Mouse (Mus musculus): ENCODE measurements around the gene Vezf1.
A peak's percentile ranks its signal among the peaks of the same experiment; 100 is the strongest.
"Not testable (repeated sequence)": the region's sequence is repeated elsewhere in the genome, so short reads cannot be mapped to it uniquely, and the experiment has no call there.

Gene Vezf1

DNA sequence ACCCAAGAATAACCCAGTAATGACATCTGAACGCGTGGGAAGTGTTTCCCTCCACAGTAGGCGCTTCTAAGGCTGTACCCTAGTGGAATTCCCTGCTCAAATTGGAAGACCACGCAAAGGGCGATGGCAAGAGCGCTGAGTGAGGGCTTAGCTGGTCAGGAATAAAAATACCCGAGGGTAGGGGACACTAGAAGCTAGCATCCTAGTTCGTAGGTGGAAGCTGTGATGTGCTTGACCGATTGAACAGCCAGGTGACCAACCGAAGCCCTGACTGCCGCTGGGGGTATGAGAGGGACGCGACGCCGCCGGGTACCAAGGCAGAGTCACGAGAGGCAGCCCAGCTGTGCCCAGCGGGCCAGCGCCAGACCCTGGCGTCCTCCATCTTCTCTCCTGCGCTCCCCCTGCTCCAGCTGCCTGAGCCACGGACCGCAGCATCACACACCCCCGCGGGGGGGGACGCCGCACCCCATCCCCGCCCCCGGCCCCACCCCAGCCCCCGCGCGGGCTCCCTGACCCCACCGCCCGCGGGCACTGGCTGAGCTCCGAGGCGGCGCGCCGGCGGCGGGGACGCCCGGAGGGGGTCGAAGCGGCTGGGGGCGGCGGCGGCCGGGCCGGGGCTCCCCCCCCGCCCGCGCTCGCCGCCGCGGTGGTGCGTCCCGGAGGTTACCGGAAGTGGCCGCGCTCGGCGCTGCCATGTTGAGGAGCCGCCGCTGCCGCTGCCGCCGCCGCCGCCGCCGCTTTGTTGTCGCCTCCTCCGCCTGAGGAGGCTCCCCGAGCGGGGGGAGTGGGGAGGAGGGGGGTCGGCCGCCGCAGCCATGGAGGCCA is at the start of gene Vezf1:
TSS of gene Vezf1 (plus strand) at position 694 of the 825 bp plus-strand sequence.
- DNase-seq: peak; percentile 82

DNA sequence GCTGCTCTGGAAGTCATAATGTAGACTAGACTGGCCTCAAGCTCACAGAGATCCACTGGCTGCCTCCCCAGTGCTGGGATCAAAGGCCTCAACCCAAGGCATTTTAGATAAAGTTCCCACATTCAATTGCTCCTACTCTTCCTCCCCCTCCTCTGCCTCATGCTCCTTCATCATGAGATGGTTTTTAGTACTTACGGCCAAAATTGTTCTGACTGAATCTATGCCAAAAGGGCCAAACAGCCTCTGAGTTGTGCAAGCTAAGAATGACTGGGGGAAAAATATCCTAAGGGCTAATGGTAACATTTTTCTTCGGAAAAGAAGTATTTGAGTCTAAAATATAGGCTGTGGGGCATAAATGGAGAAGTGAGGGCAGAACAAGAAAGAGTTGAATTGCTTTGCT is 44.1 kb upstream of the Vezf1 start:
- no peak for DNase-seq

DNA sequence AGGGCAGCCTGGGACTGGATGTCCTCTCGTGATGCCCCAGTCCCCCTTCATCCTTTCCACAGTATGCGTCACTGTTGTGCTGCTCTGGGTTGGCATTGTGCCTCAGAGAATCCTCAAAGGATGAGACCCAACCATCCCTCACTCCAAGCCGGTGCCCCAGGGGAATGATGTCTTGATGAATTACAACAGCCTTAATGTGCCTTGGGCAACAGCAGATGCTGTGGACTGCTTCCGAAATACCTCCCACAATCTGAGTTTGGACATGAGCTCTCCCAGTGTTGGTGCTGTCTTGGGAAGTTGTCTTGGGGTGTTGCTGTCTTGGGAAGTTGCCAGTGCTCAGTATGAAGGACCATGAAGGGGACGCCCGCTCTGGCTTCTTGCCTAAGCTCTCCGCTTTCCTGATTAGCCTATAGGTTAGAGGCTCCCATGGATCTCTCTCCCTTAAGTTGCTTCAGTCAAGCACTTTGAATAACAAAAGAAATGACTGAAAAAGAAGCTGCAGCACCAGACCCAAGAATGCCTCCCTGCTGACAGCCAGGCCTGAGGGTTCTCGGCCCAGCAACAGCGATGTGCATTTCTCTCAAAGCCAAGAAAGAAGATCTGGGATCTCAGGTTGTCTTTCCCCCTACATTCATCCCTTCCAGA is 40.6 kb upstream of the Vezf1 start:
- DNase-seq: no peak

DNA sequence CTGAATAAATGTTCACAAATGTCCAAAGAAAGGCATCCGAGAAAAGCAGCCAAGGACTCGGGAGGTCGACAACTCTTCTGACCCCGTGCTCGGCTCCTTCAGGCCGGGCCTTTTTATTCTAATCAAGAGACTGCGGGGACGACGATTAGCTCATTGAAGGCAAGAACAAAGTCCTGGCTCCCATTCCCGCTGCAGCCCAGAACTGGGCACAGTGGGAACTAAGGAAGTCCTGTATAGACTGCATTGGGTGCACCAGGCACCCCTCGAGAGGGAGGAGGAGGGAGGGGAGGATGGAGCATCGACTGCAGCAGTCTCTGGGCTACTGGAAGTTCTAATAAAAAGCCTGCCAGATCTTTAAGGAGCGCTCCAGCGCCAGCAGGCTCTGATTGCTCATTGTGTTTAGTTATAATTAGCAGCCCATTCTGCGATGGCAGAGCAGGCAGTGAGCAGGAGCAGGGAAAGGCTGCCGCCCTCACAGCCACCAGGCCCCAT is 39.8 kb upstream of the Vezf1 start:
- DNase-seq: no peak

DNA sequence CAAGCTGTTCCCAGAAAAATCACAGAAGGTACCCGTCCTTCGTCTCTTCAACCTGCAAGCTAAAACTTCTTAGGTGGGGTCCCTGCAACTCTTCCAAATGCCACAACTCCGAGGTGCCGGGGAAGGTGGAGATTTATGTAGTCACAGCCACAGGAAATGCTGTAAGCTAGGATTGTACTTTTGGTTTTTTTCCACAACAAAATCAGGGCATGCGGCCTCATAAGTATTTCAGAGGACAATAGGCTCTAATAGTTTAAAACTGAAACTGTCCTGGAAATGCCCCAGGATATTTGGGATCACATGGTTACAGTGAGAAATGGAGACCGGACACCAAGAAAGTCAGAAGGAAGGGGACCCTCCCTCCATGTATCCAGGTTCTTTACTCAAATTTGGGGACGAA is 37.9 kb upstream of the Vezf1 start:
- DNase-seq: no peak

DNA sequence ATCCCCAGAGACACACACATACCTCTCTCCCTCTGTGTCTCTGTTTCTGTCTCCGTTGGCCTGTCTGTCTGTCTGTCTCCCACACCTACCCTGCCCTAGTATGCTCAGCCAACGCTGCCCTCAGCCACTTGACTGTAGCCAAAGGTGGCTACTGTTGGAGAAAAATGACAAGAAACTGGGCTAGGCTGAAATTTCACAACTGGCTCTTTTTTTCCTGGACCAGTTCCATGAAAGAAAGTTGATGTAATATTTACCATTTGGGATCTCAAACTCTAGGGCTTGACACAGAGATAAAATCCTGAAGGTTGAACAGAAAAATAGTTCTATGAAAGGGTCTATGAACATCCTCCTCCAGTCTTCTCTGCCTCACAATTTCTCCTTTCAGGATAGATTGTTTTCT is 37.2 kb upstream of the Vezf1 start:
- no peak for DNase-seq

DNA sequence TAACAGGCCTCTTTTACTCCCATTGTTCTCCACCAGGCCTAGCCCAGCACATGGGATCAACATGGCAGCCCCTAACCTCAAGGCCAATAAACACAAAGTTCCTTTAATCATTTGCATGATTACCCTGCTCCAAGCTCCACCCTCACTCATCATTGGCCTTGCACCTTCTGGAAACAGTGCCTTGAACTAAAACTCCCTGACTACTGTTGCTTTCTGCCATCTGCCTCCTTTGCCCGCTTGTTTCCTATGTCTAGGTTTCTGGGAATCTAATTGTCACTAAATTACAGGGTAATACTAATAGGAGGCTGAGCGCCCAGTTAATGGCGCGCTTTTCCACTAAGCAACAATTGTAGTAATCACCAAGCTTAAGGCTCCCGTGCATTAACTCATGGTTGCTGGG is 36.3 kb upstream of the Vezf1 start:
- no peak for DNase-seq

DNA sequence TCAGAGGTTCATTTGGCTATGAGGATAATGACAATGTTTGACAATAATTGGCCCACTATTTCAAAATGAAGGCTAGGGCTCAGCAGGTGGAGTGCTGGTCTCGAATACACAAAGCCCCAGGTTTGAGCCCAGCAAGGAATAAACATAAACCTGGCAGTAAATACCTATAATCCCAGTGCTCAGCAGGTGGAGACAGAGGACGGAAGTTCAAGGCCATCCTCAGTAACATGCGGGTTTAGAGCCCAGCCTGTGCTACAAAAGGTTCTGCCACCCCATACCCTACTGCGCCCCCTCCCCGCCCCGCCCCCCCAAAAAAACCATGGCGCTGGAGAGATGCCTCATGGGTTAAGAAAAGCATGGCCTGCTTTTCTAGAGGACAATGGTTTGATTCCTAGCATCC is 32.1 kb upstream of the Vezf1 start:
- no peak for DNase-seq

DNA sequence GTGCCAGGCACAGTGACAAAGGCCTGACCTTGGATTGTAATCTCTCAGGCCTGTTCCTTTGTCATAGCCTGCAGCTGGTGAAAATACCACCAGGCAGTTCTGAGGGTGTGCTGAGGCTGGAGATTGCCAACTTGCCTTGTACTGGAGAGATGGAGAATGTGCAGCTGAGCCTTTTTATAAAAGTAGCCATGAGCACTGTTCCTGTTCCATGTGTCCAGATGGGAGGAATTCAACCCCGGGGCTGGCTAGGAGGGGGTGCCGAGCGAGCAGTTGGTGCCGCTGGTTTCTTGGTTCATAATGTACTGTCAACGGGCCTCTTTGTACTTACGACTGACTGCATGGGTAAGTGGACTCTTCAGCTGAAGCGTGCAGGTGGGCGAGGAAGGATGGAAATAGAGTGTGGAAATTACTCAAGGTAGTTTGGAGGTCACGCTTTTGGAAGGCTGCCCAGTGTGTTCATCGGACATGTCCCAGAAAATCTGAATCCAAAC is 31.3 kb upstream of the Vezf1 start:
- no peak for DNase-seq

DNA sequence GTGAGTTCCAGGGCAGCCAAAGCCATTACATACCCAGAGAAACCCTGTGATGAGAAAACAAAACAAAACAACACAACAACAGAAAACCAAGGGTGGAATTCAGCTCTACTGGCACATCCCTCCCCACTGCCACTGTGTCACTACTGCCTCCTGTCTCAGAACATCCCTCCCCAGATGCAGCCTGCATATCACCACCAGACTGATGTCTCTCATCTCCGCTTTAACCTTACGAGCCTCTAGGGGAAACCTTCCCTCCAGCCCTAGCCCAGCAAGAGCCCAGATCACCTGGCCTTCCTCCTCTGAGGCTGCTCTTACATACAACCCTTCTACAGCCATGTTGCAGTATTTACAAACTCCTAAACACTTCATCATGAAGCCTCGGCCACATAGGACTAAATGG is 30.7 kb upstream of the Vezf1 start:
- no peak for DNase-seq

DNA sequence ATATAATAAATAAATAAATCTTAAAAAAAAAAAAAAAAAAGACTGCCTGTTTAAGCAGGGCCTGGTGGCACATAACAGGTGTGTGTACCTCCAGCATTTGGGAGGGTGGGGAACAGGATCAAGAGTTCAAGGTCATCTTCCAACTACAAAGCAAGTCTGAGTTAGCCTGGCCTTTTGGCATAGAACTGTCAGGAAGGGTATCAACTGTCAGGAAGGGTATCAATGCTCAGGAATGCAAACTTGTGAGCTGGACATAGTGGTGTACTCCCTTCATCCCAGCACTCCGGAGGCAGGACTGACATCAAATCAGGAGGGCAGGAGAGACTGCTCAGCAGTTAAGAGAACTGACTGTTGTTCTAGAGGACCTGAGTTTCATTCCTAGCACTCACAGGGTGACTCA is 29.0 kb upstream of the Vezf1 start:
- DNase-seq: no peak

DNA sequence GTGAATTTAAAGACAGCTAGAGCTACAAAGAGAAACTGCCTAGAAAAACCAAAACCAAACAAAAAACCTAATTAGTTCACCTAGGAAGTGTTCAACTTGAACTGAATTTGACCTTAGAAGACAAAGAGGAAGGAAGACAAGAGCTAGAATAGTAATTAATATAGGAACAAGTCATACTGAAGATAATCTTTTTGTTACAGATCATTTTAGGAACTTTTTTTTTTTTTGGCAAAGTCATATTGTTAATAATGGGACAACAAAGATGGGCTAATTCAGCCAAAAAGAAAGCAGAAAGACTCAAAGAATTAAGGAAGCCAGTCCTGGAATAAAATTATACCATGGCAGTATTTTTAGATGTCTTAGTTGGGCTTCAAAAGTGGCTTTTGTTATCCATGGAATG is 23.8 kb upstream of the Vezf1 start:
- DNase-seq: no peak

DNA sequence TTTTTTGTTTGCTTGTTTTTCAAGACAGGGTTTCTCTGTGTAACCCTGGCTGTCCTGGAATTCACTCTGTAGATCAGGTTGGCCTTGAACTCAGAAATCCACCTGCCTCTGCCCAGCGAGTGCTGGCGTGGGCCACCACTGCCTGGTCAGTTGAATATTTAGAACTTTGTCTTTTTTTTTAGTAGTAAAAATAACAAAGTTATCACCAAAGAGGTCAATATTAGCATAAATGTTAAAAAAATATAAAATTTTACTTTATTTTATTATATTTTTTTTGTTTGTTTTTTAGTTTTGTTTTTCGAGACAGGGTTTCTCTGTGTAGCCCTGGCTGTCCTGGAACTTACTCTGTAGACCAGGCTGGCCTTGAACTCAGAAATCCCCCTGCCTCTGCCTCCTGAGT is 22.9 kb upstream of the Vezf1 start:
- not testable (repeated sequence) for DNase-seq

DNA sequence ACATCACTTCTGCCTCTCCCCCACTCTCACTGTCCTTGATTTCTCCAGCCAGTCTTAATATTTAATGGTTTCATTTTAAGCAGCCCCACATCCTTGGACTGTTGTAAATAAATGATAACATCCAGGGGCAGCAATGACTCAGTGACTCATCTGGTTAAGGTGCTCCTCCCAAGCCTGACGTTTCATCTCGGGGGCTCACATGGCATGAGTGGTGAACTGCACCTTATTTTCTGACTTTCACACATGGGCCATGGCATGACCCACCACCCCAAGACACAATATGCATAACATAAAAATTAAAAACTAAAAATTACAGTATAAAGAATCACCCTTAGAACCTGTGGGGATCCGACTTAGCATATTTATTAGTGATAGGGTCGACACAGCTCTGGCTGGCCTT is 22.2 kb upstream of the Vezf1 start:
- no peak for DNase-seq

DNA sequence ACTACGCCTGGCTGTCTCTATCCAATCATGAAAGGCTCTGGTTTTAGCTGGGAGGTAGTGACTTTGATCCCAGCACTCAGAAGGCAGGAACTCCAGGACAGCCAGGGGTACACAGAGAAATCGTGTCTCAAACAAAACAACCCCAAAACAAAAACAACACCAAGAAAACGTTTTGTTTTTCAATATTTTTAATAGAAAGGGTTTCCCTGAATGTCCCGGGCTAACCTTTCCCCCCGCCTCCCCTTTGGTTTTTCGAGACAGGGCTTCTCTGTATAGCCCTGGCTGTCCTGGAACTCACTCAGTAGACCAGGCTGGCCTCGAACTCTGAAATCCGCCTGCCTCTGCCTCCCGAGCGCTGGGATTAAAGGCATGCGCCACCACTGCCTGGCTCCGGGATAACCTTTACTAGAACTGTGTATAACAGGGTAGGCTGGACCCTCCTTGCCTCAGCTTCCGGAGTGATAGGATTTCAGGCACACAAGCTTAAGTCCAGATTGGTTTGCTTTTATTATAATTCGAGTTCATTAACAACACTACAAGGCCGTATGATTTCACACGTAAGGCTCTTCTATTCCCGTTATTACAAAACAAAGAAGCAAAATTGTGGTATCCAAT is 21.6 kb upstream of the Vezf1 start:
- peak; percentile 29 for DNase-seq

DNA sequence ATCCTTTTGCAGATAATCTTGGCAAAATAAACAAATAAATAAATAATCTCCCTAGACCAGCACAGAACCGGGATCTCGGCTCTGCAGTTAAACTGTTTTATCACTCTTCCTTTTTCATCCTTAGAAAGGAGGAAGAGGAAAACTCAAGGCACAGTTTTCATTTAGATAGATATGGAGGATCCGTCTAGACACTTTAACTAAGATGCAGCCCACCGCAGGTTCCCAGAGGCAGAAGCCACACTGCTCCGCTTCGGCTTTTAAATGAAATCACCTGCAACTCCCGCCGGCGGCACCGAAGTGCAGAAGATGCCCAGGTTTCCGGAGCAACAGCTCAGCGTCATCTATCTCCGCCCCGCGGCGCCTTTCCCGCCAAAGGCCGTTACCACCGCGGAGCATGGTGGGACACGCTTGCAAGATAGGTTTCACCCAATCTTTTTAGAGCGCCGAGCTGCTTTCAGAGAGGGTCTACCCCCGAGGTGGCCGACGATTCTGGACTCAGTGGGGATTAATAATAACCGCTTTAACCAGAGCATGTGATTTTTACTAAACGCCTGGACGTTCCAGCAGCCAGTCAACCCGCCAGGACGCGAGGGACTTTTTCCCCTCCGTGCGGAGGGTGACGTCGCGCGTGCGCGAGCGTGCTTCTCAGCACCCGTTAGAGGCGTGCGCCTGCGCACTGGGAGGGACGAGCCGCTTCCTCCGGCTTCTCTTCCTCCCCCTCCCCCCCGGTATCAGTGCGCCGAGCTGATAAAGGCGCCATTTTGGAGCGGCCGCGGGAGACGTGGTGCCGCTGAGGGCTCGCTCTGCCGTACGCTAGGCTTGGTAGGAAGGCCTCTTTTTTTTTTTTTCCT is 20.9 kb upstream of the Vezf1 start, which contains the start of gene Srsf1:
TSS of gene Srsf1 (plus strand) at position 430 of the 851 bp plus-strand sequence.
- DNase-seq: peak; percentile 97

DNA sequence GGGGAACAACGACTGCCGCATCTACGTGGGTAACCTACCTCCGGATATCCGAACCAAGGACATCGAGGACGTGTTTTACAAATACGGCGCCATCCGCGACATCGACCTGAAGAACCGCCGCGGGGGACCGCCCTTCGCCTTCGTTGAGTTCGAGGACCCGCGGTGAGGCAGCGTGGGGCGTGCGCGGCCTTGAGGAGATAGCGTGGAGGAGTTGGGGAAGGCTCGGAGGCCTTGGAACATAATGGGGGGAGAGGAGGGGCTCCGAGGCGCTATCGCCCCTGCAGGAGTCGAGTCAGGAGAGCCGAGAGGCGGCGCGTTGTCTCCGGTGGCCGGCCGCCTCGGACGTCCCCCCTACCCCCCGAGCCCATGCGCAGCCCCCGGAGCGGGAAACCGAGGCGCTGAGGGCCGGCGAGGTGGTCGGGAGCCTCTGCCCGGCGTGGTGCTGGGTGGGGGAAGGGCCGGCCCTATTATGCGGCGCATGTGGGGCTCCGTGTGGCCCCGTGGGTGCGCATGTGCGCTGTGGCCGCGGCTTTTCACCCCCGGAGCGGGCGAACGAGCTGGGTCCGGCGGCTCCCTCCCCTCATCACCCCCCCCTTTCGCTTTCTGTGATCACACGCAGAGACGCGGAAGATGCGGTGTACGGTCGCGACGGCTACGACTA is 20.1 kb upstream of the Vezf1 start:
- peak; percentile 75 for DNase-seq

DNA sequence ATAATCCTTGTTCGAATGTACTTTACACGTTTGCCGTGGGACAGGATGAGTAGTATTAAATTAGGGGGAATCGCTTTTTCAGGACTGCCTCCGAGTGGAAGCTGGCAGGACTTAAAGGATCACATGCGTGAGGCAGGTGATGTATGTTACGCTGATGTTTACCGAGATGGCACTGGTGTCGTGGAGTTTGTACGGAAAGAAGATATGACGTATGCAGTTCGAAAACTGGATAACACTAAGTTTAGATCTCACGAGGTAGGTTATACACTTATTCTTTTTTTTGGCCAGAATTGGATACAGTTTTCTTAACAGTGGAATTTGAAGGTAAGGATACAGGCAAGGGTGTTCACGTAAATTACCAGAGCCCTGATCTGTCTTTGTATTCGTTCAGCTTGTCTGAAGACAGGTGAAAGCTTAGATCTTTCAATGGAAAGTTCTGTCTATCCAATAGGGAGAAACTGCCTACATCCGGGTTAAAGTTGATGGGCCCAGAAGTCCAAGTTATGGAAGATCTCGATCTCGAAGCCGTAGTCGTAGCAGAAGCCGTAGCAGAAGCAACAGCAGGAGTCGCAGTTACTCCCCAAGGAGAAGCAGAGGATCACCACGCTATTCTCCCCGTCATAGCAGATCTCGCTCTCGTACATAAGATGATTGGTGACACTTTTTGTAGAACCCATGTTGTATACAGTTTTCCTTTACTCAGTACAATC is 19.0 kb upstream of the Vezf1 start:
- DNase-seq: no peak

DNA sequence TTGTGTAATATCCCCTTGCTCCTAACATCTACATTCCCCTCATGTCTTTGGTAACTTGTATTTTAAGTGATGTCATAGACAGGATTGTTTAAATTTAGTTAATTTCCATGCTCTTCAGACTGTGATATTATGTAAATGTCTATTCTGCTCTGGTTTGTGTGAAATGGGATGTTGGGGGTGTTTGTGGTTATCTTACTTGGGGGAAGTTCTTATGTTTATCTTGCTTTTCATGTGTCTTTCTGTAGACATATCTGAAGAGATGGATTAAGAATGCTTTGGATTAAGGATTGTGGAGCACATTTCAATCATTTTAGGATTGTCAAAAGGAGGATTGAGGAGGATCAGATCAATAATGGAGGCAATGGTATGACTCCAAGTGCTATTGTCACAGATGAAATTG is 18.3 kb upstream of the Vezf1 start:
- no peak for DNase-seq

DNA sequence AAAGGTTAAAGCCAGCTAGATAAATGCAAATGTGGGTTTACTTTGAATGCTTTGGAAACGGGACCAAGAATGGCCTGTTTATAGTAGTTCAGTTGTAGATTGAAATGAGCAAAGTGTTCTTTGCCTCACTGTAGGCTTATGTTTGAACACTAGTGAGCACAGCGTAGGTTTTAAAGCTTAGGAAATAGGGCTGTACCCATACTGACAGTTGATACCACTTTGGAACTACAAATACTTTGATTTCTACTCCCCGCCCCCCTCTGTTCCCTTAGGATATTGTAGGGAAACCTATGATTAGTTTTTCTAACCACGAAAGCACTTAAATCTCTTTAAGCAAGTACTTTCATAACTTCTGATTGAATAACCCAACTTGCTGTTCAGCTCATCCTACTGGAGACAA is 15.4 kb upstream of the Vezf1 start:
- DNase-seq: no peak

DNA sequence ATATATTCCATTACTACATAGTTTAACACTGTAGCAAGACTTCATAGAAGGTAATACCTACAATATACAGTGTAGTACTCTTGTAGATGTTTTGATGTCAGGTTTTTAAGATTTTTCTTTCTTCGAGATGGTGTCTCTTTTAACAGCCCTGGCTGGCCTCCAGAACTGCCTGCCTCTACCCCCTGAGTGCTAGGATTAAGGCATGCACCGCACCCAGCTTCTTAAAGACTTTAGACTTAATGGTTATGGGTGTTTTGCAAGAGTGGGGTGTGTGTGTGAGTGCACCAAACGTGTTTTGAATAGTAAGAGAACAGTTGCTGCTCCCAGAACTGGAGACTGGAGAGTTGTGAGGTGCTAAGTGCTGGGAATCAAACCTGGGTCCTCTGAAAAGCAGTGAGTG is 14.3 kb upstream of the Vezf1 start:
- no peak for DNase-seq

DNA sequence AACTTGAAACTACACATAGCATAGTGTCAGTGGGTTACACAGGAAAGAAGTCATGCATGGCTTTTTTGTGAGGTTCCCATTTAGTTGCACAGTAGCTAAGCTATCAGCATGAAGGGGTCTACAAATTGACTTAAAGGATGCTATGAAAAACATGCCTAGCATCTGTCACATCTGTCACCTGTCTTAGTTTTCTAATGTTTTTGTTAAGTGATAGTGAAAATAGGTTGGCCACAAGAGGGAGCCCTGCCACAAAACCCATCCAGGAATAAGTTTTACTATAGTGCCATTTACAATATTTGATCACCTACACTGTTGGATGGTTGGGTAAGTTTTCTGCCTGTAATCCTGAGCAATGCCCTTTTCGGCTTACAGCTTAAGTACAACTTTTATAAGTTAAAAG is 13.5 kb upstream of the Vezf1 start:
- DNase-seq: peak; percentile 70

All from thymus, postnatal 25 days (tissue).